Mouse (Mus musculus): ENCODE measurements around the gene 4931429L15Rik. TPM values are rescaled to one million over a fixed set of nuclear protein-coding genes. Genes with fewer than 3 reads are reported as not detected.
A peak's percentile ranks its signal among the peaks of the same experiment; 100 is the strongest.
"Not testable (repeated sequence)": the region's sequence is repeated elsewhere in the genome, so short reads cannot be mapped to it uniquely, and the experiment has no call there.

Gene 4931429L15Rik
- polyA plus RNA-seq, 1 experiment from 2014 or later = 0.11 TPM

- Histone ChIP-seq H3K36me3 (ENCODE audit: control insufficient read depth, insufficient read depth, low read length) (no peaks in the 10 kb centered on the region), H3K27me3 (replicated peaks; ENCODE audit: control insufficient read depth, insufficient read depth, low read length) (no peaks in the 10 kb centered on the region), H3K9ac (ENCODE audit: low read depth, low read length) (no peak overlapping the region), H3K9me3 (ENCODE audit: control insufficient read depth, low read length) (no peaks in the 10 kb centered on the region), H3K27ac (ENCODE audit: low read length) (no peak overlapping the region), H3K4me3 (ENCODE audit: low read length) (no peak overlapping the region), H3K4me1 (ENCODE audit: control insufficient read depth, insufficient read depth, low read length) (no peaks in the 10 kb centered on the region), H3K4me2 (ENCODE audit: low read depth, low read length) (no peak overlapping the region)
- 74% methylated on average over 4 of the region's 4 CpGs for WGBS
- no peak for ATAC-seq
These were observed 19.4 kb upstream of the 4931429L15Rik start for GRCm38 (mm10) chr9:46339051-46339652.

GRCm38 (mm10) chr9:46338384-46338783, 18.6 kb upstream of the 4931429L15Rik start:
- Histone ChIP-seq H3K27ac (ENCODE audit: low read length) (no peak overlapping the region), H3K4me1 (ENCODE audit: control insufficient read depth, insufficient read depth, low read length) (no peaks in the 10 kb centered on the region), H3K9me3 (ENCODE audit: control insufficient read depth, low read length) (no peaks in the 10 kb centered on the region), H3K36me3 (ENCODE audit: control insufficient read depth, insufficient read depth, low read length) (no peaks in the 10 kb centered on the region), H3K4me2 (ENCODE audit: low read depth, low read length) (no peak overlapping the region), H3K27me3 (replicated peaks; ENCODE audit: control insufficient read depth, insufficient read depth, low read length) (no peaks in the 10 kb centered on the region), H3K9ac (ENCODE audit: low read depth, low read length) (no peak overlapping the region), H3K4me3 (ENCODE audit: low read length) (no peak overlapping the region)
- ATAC-seq = no peak
- WGBS = 52% methylated on average over 4 of the region's 4 CpGs

GRCm38 (mm10) chr9:46337852-46338291, 18.1 kb upstream of the 4931429L15Rik start:
- Histone ChIP-seq H3K4me2 (ENCODE audit: low read depth, low read length) (no peak overlapping the region), H3K27ac (ENCODE audit: low read length) (no peak overlapping the region), H3K9ac (ENCODE audit: low read depth, low read length) (no peak overlapping the region), H3K9me3 (ENCODE audit: control insufficient read depth, low read length) (no peaks in the 10 kb centered on the region), H3K4me1 (ENCODE audit: control insufficient read depth, insufficient read depth, low read length) (no peaks in the 10 kb centered on the region), H3K36me3 (ENCODE audit: control insufficient read depth, insufficient read depth, low read length) (no peaks in the 10 kb centered on the region), H3K4me3 (ENCODE audit: low read length) (no peak overlapping the region), H3K27me3 (replicated peaks; ENCODE audit: control insufficient read depth, insufficient read depth, low read length) (no peaks in the 10 kb centered on the region)
- ATAC-seq = 0 out of 2 replicates have a peak, but pooled peaks have one; percentile 31
- 6% methylated on average over 3 of the region's 3 CpGs for whole genome bisulfite sequencing

GRCm38 (mm10) chr9:46337331-46337730, 17.5 kb upstream of the 4931429L15Rik start:
- ATAC-seq = no peak
- H3K4me2 ChIP-seq (ENCODE audit: low read depth, low read length) = no peak overlapping the region
- no peaks in the 10 kb centered on the region for H3K4me1 ChIP-seq (ENCODE audit: control insufficient read depth, insufficient read depth, low read length)
- no peak overlapping the region for H3K27ac ChIP-seq (ENCODE audit: low read length)
- H3K36me3 ChIP-seq (ENCODE audit: control insufficient read depth, insufficient read depth, low read length) = no peaks in the 10 kb centered on the region
- H3K4me3 ChIP-seq (ENCODE audit: low read length) = no peak overlapping the region
- no peaks in the 10 kb centered on the region for H3K27me3 ChIP-seq (replicated peaks; ENCODE audit: control insufficient read depth, insufficient read depth, low read length)
- no peaks in the 10 kb centered on the region for H3K9me3 ChIP-seq (ENCODE audit: control insufficient read depth, low read length)
- H3K9ac ChIP-seq (ENCODE audit: low read depth, low read length) = no peak overlapping the region
- WGBS = 61% methylated on average over 7 of the region's 7 CpGs

DNA sequence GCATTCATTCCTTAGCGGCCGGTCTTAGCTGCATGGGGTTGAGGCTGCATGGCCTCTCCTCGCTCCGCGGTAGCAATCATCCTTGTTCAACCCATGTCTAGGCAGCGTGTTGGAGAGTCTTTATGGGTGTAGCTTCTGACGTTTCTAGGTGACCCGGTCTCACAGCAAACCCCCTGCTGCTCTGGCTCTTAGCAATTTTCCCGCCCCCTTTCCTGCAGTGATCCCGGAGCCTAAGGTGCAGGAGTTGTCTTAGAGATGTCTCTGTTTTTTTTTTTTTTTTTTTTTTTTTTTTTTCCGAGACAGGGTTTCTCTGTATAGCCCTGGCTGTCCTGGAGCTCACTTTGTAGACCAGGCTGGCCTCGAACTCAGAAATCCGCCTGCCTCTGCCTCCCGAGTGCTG, 16.5 kb upstream of the 4931429L15Rik start:
- H3K9ac ChIP-seq (ENCODE audit: low read depth, low read length); H3K9me3 ChIP-seq (ENCODE audit: control insufficient read depth, low read length); H3K27ac ChIP-seq (ENCODE audit: low read length); H3K4me3 ChIP-seq (ENCODE audit: low read length); H3K27me3 ChIP-seq (replicated peaks; ENCODE audit: control insufficient read depth, insufficient read depth, low read length); H3K4me2 ChIP-seq (ENCODE audit: low read depth, low read length); H3K36me3 ChIP-seq (ENCODE audit: control insufficient read depth, insufficient read depth, low read length); H3K4me1 ChIP-seq (ENCODE audit: control insufficient read depth, insufficient read depth, low read length); ATAC-seq: not testable (repeated sequence)
- WGBS = 77% methylated on average over 13 of the region's 14 CpGs

GRCm38 (mm10) chr9:46335461-46335995, 15.7 kb upstream of the 4931429L15Rik start:
- Histone ChIP-seq H3K9me3 (ENCODE audit: control insufficient read depth, low read length) (no peaks in the 10 kb centered on the region), H3K36me3 (ENCODE audit: control insufficient read depth, insufficient read depth, low read length) (no peaks in the 10 kb centered on the region), H3K9ac (ENCODE audit: low read depth, low read length) (no peak overlapping the region), H3K27me3 (replicated peaks; ENCODE audit: control insufficient read depth, insufficient read depth, low read length) (no peaks in the 10 kb centered on the region), H3K4me3 (ENCODE audit: low read length) (no peak overlapping the region), H3K4me1 (ENCODE audit: control insufficient read depth, insufficient read depth, low read length) (no peaks in the 10 kb centered on the region), H3K27ac (ENCODE audit: low read length) (no peak overlapping the region), H3K4me2 (ENCODE audit: low read depth, low read length) (no peak overlapping the region)
- WGBS = 77% methylated on average over 10 of the region's 10 CpGs
- ATAC-seq = no peak

GRCm38 (mm10) chr9:46334471-46335025, 14.8 kb upstream of the 4931429L15Rik start:
- Histone ChIP-seq H3K9me3 (ENCODE audit: control insufficient read depth, low read length) (no peaks in the 10 kb centered on the region), H3K4me1 (ENCODE audit: control insufficient read depth, insufficient read depth, low read length) (no peaks in the 10 kb centered on the region), H3K36me3 (ENCODE audit: control insufficient read depth, insufficient read depth, low read length) (no peaks in the 10 kb centered on the region), H3K27ac (ENCODE audit: low read length) (no peak overlapping the region), H3K27me3 (replicated peaks; ENCODE audit: control insufficient read depth, insufficient read depth, low read length) (no peaks in the 10 kb centered on the region), H3K9ac (ENCODE audit: low read depth, low read length) (no peak overlapping the region), H3K4me3 (ENCODE audit: low read length) (no peak overlapping the region), H3K4me2 (ENCODE audit: low read depth, low read length) (no peak overlapping the region)
- WGBS = 36% methylated on average over 26 of the region's 26 CpGs
- ATAC-seq = no peak

GRCm38 (mm10) chr9:46331301-46331700, 11.5 kb upstream of the 4931429L15Rik start:
- no peak for ATAC-seq
- H3K4me3 ChIP-seq (ENCODE audit: low read length) = no peak overlapping the region
- no peaks in the 10 kb centered on the region for H3K36me3 ChIP-seq (ENCODE audit: control insufficient read depth, insufficient read depth, low read length)
- H3K27me3 ChIP-seq (replicated peaks; ENCODE audit: control insufficient read depth, insufficient read depth, low read length) = no peaks in the 10 kb centered on the region
- WGBS = 92% methylated on average over 1 of the region's 1 CpGs
- peaks cover 8% of the 10 kb centered on the region; the same call in 1 of the 2 replicates for H3K4me1 ChIP-seq (ENCODE audit: control insufficient read depth, insufficient read depth, low read length)
- no peak overlapping the region for H3K9ac ChIP-seq (ENCODE audit: low read depth, low read length)
- no peaks in the 10 kb centered on the region for H3K9me3 ChIP-seq (ENCODE audit: control insufficient read depth, low read length)
- no peak overlapping the region for H3K4me2 ChIP-seq (ENCODE audit: low read depth, low read length)
- no peak overlapping the region for H3K27ac ChIP-seq (ENCODE audit: low read length)

- Histone ChIP-seq H3K27me3 (replicated peaks; ENCODE audit: control insufficient read depth, insufficient read depth, low read length) (no peaks in the 10 kb centered on the region), H3K9me3 (ENCODE audit: control insufficient read depth, low read length) (no peaks in the 10 kb centered on the region), H3K4me1 (ENCODE audit: control insufficient read depth, insufficient read depth, low read length) (peaks cover 8% of the 10 kb centered on the region; the same call in 1 of the 2 replicates), H3K9ac (ENCODE audit: low read depth, low read length) (no peak overlapping the region), H3K4me2 (ENCODE audit: low read depth, low read length) (no peak overlapping the region), H3K36me3 (ENCODE audit: control insufficient read depth, insufficient read depth, low read length) (no peaks in the 10 kb centered on the region), H3K27ac (ENCODE audit: low read length) (no peak overlapping the region), H3K4me3 (ENCODE audit: low read length) (no peak overlapping the region)
- 61% methylated on average over 6 of the region's 6 CpGs for WGBS
- no peak for ATAC-seq
These were observed 10.8 kb upstream of the 4931429L15Rik start for GRCm38 (mm10) chr9:46330586-46330895.

Measured in intestine, embryonic 16.5 days (tissue).